Mouse (Mus musculus): ENCODE measurements at regions not wholly inside any gene's neighbourhood (a gene's known extent, or its start where the extent isn't known, plus 50 kb on each side); places are given as distances from the start of the nearest gene placed in this dataset.

DNA sequence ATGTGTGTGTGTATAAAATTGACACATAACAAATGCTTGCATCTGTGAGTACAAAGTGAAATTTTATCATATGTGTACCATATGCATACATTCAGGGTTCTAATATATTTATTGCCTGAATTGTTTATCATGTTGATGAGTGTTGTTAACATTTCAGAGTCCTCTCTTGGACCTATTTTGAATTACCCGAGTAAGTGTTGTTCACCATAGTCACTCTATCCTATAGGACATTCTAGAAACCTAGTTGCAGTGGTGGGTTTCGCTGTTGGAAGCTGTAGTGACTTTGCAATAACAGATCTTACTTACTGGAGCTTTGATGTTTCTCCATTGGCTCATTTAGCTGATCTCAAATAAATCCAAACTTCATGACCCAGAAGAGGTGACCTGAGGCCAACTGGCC lies 727.9 kb upstream of the Lrrc6 start:
- Histone ChIP-seq H3K27ac (no peak overlapping the region), H3K4me1 (replicated peaks) (no peaks in the 10 kb centered on the region), H3K4me3 (no peak overlapping the region), H3K9me3 (no peaks in the 10 kb centered on the region), H3K27me3 (ENCODE audit: insufficient read depth, poor library complexity, severe bottlenecking) (no peaks in the 10 kb centered on the region), H3K36me3 (no peaks in the 10 kb centered on the region)
- 93% methylated on average over 2 of the region's 2 CpGs for WGBS
- DNase-seq (ENCODE audit: low spot score), result no peak

DNA sequence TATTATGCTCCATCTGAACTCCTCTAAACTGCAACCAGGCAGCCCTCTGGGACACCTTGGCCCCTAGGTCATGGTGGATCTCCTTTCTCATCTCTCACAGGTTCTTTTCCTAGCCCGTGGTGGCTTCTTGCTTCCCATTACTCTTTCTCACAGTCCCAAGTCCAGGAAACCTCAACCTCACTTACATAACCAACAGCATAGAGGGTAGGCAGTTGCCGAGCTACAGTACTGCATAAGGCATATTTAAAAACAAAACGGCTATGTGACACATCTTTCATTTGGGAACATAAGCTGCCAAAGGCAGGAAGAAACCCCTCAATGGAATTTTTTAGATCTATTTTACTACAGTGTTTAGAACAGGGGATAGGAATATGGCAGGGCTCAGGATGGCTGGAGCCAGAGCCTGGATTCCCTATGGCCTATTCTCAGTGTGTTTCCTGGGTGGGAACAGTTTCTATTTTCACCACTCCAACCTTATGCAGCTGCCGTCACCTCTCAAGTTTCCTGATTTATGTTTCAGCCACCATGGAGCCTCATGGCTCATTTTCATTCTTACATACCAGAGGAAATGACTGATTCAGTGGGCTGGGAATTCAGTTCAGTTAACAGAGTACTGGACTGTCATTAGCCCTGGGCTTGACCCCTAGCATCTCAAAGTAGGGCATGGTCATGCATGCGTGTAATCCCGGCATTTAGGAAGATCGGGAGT lies 726.9 kb upstream of the Lrrc6 start:
- Histone ChIP-seq H3K4me3 (no peak overlapping the region), H3K4me1 (replicated peaks) (no peaks in the 10 kb centered on the region), H3K9me3 (no peaks in the 10 kb centered on the region), H3K36me3 (no peaks in the 10 kb centered on the region), H3K27ac (no peak overlapping the region), H3K27me3 (ENCODE audit: insufficient read depth, poor library complexity, severe bottlenecking) (no peaks in the 10 kb centered on the region)
- DNase-seq (ENCODE audit: low spot score), result no peak
- WGBS, result 86% methylated on average over 7 of the region's 7 CpGs

DNA sequence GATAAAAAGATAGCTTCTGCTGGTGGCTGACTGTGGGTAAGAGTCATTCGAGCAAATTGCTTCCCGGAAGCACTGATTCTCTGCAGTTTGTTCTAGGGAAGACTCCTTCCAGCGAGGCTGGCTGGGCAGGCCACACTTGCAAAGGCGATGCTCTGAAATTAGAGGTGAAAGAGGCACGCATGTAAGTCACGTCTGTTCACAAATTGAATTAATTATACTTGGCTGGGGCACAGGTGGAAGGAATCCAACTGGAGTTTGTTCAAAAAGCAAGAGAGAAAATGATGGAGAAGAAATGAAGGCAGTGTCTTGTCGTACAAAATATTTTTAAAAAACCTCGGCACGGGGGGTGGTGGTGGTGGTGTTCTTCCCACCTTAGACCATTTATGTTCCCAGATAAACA lies 726.2 kb upstream of the Lrrc6 start:
- no peak for DNase-seq (ENCODE audit: low spot score)
- H3K36me3 ChIP-seq, result no peaks in the 10 kb centered on the region
- no peaks in the 10 kb centered on the region for H3K4me1 ChIP-seq (replicated peaks)
- H3K27me3 ChIP-seq (ENCODE audit: insufficient read depth, poor library complexity, severe bottlenecking), result no peaks in the 10 kb centered on the region
- 89% methylated on average over 9 of the region's 9 CpGs for WGBS
- H3K9me3 ChIP-seq, result no peaks in the 10 kb centered on the region
- H3K27ac ChIP-seq, result no peak overlapping the region
- no peak overlapping the region for H3K4me3 ChIP-seq
